Mouse (Mus musculus) midbrain, embryonic 11.5 days (tissue): ENCODE data around the gene Ints13. TPM values are rescaled to one million over a fixed set of nuclear protein-coding genes. Genes with fewer than 3 reads are reported as not detected.
A peak's percentile ranks its signal among the peaks of the same experiment; 100 is the strongest.

Experiments
- ATAC-seq: fragments of 200-750 bp; cut with Nextera tagmentation; 2 replicates; pipeline ENCODE4 v1.8.0; 2017; ENCODE audit warnings: moderate TSS enrichment, moderate library complexity; ENCODE audit not compliant: low FRiP score
- DNase-seq: peaks from one replicate; pipeline ENCODE4 v3.0.0; 2015; ENCODE audit warnings: low spot score; ENCODE audit errors: missing footprints
- H3K27ac ChIP-seq: fragments of 300-500 bp; sonication (generic); 2 replicates; pipeline ENCODE4 v1.5.1; 2014; ENCODE audit warnings: low read depth, low read length
- H3K27me3 ChIP-seq: fragments of 300-500 bp; sonication (generic); 2 replicates; pipeline ENCODE4 v1.6.1; 2014; ENCODE audit warnings: mild to moderate bottlenecking, low read length, moderate library complexity, mixed read lengths; ENCODE audit not compliant: control insufficient read depth, insufficient read depth
- H3K36me3 ChIP-seq: fragments of 300-500 bp; sonication (generic); 2 replicates; pipeline ENCODE4 v1.6.1; 2014; ENCODE audit warnings: mild to moderate bottlenecking, low read length, moderate library complexity, mixed read lengths; ENCODE audit not compliant: control insufficient read depth, insufficient read depth
- H3K4me1 ChIP-seq: fragments of 300-500 bp; sonication (generic); 2 replicates; pipeline ENCODE4 v1.6.1; 2014; ENCODE audit warnings: low read length; ENCODE audit not compliant: control insufficient read depth, insufficient read depth
- H3K4me2 ChIP-seq: fragments of 300-500 bp; sonication (generic); 2 replicates; pipeline ENCODE4 v1.6.1; 2014; ENCODE audit warnings: mild to moderate bottlenecking, moderate library complexity
- H3K4me3 ChIP-seq: fragments of 300-500 bp; sonication (generic); 2 replicates; pipeline ENCODE4 v1.5.1; 2014; ENCODE audit warnings: low read depth, low read length
- H3K9ac ChIP-seq: fragments of 300-500 bp; sonication (generic); 2 replicates; pipeline ENCODE4 v1.6.1; 2014; ENCODE audit warnings: low read length
- H3K9me3 ChIP-seq: fragments of 300-500 bp; sonication (generic); 2 replicates; pipeline ENCODE4 v1.6.1; 2016; ENCODE audit warnings: low read length; ENCODE audit not compliant: control insufficient read depth
- WGBS: fragments of 180-500 bp; shearing (Covaris S2); extraction: QIAGEN DNeasy Blood & Tissue Kit; methylation state at CpG from one replicate; pipeline ENCODE4 v1.1.7; 2014; 5-methylcytosine and 5-hydroxymethylcytosine counted together
- polyA plus RNA-seq: library from polyadenylated mRNA; unstranded; fragments of >200 nt; fragmentation: Nextera tagmentation; extraction: Ambion mirVana; gene quantifications from 2 replicates; pipeline ENCODE4 v1.2.1, GENCODE M21; 2014

The Ints13 gene
- polyA plus RNA-seq, 1 experiment from 2014 or later, result 101 TPM

DNA sequence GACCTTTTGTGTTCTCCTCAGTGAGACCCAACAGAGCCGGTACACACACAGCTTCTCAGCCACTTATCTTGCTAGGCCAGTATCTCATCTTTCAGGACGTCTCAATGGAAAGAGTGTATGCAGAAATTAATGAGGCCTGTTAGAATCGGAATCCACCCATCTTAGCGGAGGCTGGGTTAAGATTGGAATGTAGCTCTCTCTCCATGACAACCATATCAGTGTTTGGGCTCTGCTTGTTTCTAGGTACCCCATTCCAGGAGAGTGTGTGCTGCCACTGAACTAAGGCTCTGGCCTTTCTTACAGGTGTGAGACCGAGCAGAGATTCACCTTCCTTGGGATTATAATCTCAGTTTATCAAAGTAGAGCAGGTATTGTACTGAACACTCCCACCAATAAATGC is 63.7 kb downstream of the Ints13 start:
- 72% methylated on average over 5 of the region's 5 CpGs for WGBS
- no peaks in the 10 kb centered on the region for H3K4me1 ChIP-seq
- no peak overlapping the region for H3K4me3 ChIP-seq
- no peak for ATAC-seq
- H3K9ac ChIP-seq, result no peak overlapping the region
- no peaks in the 10 kb centered on the region for H3K36me3 ChIP-seq
- no peaks in the 10 kb centered on the region for H3K27me3 ChIP-seq
- no peak overlapping the region for H3K4me2 ChIP-seq
- H3K9me3 ChIP-seq, result no peaks in the 10 kb centered on the region
- no peak for DNase-seq
- H3K27ac ChIP-seq, result no peak overlapping the region

DNA sequence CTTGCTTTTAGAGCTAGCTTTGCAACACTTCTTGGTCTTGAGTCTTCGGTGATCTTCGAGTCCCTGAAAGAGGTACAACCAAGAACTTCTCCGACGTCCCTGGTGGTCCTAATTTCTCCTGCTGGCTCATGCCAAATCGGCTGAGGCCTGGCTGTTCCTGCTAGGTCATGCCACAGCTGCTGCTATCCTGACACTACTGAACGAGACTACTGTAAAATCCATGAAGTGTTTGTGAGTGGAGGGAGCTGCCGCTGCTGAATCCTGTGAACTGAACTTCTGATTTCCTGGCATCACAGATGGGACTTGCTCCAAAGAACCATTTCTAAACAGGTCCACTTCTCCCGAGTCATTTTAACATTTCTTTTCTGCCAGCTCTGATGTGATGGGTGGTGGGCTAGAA is 64.3 kb downstream of the Ints13 start:
- Histone ChIP-seq H3K9me3 (no peaks in the 10 kb centered on the region), H3K27ac (no peak overlapping the region), H3K9ac (no peak overlapping the region), H3K4me1 (no peaks in the 10 kb centered on the region), H3K4me2 (no peak overlapping the region), H3K27me3 (no peaks in the 10 kb centered on the region), H3K36me3 (no peaks in the 10 kb centered on the region), H3K4me3 (no peak overlapping the region)
- WGBS, result 91% methylated on average over 8 of the region's 8 CpGs
- no peak for DNase-seq
- ATAC-seq, result no peak

DNA sequence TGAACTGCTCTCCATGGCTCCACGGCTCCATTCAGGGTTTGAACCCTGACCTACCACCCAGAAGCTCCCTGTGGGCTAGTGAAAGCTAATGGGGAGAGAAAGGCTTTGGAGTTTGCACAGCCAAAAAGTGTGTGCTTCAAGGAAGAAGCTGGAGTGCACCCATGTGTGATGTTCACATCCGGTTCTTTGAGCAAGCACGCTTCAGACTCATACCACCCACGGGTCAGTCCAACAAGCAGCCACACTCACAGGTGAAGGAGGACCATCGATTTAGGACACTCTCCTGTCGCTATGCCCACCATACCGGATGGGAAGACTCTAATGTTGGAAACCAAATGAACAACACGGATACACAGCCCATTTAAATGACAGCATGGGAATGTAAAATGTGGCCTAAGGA is 66.1 kb downstream of the Ints13 start:
- no peak overlapping the region for H3K4me2 ChIP-seq
- no peaks in the 10 kb centered on the region for H3K4me1 ChIP-seq
- DNase-seq (peak; percentile 44), ATAC-seq (no peak)
- no peaks in the 10 kb centered on the region for H3K9me3 ChIP-seq
- no peak overlapping the region for H3K27ac ChIP-seq
- 86% methylated on average over 8 of the region's 8 CpGs for WGBS
- H3K36me3 ChIP-seq, result no peaks in the 10 kb centered on the region
- no peak overlapping the region for H3K4me3 ChIP-seq
- no peaks in the 10 kb centered on the region for H3K27me3 ChIP-seq
- H3K9ac ChIP-seq, result no peak overlapping the region

DNA sequence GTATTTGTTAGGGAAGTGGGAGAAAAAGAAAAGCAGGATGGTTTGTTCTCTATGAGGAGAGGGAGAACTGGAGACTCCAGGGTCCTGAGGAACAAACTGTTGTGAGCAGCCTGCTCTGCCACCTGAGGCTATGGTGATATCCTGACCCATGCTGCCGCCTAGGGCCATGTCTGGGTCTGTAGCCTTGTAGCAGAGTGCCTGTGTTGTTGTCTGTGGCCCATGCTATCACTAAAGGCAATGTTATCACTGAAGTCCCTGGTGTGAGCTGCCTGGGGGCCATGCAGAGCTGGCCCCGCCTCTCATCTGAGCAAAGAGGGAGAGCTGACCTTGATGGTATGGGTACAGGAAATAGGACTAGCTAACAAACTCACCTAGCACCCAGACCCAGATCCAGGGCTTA is 67.7 kb downstream of the Ints13 start:
- ATAC-seq, result no peak

DNA sequence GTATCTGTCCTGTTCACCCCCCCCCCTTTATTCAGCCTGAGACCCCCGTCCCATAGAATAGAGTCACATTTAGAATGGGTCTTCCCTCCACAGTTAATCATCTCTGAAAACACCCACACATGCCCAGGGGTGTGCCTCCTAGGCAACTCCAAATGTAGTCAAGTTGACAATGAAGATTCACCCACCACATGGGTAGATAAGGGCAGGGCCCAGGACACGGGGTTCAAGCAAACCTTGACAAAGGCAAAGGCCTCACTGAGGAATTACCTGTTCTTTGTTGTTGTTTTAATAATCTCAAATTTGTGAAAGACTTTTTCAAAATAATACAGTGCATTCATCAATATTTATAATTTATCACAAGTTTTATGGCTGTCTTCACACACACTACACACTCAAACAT is 73.2 kb downstream of the Ints13 start:
- H3K27ac ChIP-seq, result no peak overlapping the region
- no peak overlapping the region for H3K4me3 ChIP-seq
- no peak overlapping the region for H3K4me2 ChIP-seq
- no peak overlapping the region for H3K9ac ChIP-seq
- peaks cover 7% of the 10 kb centered on the region; the same call in 1 of the 2 replicates for H3K27me3 ChIP-seq
- 91% methylated on average over 2 of the region's 2 CpGs for WGBS
- DNase-seq (no peak), ATAC-seq (no peak)
- no peaks in the 10 kb centered on the region; the same call in 1 of the 2 replicates for H3K4me1 ChIP-seq
- no peaks in the 10 kb centered on the region for H3K9me3 ChIP-seq
- no peaks in the 10 kb centered on the region for H3K36me3 ChIP-seq

More for the DNA sequence above, 67.7 kb downstream of the Ints13 start:
- Histone ChIP-seq H3K4me3 (no peak overlapping the region), H3K4me2 (no peak overlapping the region), H3K27ac (no peak overlapping the region), H3K9me3 (no peaks in the 10 kb centered on the region), H3K36me3 (no peaks in the 10 kb centered on the region), H3K27me3 (no peaks in the 10 kb centered on the region), H3K9ac (no peak overlapping the region), H3K4me1 (no peaks in the 10 kb centered on the region)
- WGBS, result 79% methylated on average over 2 of the region's 2 CpGs
- no peak for DNase-seq

DNA sequence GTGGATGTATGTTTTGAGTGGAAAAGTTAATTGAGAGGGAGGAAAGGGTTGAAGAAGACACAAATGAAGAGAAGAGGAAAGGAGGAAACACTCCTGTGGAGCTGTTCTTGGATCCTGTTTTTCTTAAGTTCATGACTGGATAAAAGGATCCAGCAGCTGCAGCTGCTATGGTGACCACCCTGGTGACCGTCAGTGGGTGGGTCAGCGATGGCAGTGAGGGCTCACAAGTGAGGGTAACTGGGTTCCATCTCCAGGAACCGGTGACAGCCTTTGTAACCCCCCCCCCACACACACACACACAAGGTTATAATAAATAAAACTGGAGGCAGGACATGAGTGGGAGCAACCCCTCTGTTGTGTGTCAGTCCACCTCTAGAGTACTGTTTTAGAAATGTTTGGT is 74.8 kb downstream of the Ints13 start:
- no peak overlapping the region for H3K27ac ChIP-seq
- 59% methylated on average over 3 of the region's 3 CpGs for WGBS
- ATAC-seq, result no peak

DNA sequence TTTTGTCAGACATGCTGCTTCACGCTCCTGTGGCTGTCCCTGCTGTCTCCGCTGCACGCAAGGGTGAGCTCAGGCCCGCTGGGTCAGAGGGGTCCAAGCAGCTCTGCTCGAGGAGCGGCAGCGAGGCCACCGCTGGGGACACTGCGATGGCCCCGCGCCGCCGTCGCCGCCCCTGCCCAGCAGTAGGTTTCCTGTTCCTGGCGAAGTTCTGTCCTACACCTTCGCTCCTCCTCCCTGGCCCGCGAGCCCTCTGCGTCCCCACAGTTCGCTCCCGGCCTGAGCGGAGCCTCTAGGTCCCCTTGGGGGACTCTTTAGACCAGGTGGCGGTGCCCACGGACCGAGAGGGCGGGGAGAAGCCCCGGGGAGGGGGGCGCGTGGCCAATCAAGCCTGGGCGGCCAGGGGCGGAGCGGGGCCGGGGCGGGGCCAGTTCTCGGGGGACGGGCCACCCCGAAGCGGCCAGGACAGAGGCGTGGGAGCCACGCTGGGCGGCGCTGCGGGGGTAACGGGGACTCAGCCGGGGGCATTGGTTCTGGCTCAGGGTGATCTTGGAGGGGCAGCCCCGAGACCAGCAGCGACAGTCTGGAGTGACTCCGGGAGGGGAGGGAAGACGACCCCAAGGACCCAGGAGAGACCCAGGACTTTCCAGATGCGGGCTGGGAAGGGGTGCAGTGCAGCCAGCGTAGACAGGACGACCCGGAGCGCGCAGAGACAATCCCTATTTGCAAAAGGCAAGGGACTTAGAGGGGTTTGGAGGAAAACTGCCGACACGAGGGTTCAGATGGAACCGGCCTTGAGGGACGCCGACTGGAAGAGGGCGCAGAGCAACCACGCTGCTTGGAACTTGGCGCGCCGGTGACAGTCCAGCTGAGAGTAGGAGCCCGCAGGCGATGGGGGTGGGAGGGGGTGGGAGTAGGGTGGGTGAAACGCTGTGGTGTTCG is 75.5 kb downstream of the Ints13 start, which contains the start of gene Itpr2:
Itpr2 (minus strand) TSS at position 358 of the 939 bp plus-strand sequence.
- under 1% methylated on average over 70 of the region's 70 CpGs for WGBS
- peak within 1 kb of the TSS; percentile 54 for H3K9ac ChIP-seq
- no peaks in the 10 kb centered on the region for H3K36me3 ChIP-seq
- peak; percentile 97 for DNase-seq
- H3K9me3 ChIP-seq, result no peaks in the 10 kb centered on the region
- peak; percentile 96 for ATAC-seq
- no peak within 1 kb of the TSS for H3K27ac ChIP-seq
- peak within 1 kb of the TSS; percentile 69 for H3K4me3 ChIP-seq
- no peaks in the 10 kb centered on the region; the same call in 1 of the 2 replicates for H3K4me1 ChIP-seq
- H3K4me2 ChIP-seq, result peak within 1 kb of the TSS; percentile 97
- H3K27me3 ChIP-seq, result peaks cover 7% of the 10 kb centered on the region; the same call in 1 of the 2 replicates

More for the DNA sequence above, 74.8 kb downstream of the Ints13 start:
- Histone ChIP-seq H3K36me3 (no peaks in the 10 kb centered on the region), H3K4me1 (no peaks in the 10 kb centered on the region; the same call in 1 of the 2 replicates), H3K9ac (peak overlapping the region; percentile 54; the same call in 1 of the 2 replicates), H3K4me3 (peak overlapping the region; percentile 69; the same call in 1 of the 2 replicates), H3K9me3 (no peaks in the 10 kb centered on the region), H3K4me2 (peak overlapping the region; percentile 97), H3K27me3 (peaks cover 7% of the 10 kb centered on the region; the same call in 1 of the 2 replicates)
- peak; percentile 87 for DNase-seq

DNA sequence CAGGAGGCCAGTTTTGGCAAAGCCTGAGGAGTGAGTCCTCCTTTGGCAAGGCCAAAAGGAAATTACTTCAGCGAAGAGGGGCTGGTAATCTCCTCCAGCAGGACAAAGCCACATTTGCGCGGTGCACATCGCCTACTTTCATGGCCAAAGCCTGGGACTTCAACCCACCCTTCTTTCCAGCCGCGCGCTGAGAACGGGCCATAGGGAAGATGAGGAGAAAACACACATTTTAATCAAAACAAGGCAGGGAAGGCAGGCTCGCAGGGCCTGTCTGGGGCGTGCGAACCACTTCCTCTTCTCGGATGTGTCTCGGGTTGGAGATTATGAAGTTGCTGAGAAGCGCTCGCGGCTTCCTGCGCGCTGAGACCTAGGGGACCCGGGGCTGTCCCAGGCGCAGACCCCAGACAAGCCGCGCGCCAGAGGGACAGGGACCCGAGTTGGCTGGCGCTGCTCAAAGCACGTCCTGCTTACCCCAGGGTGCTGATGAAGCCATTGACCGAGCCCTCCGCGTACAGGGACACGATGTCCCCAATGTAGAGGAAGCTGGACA is 76.2 kb downstream of the Ints13 start:
- Histone ChIP-seq H3K4me2 (peak overlapping the region; percentile 97), H3K4me3 (peak overlapping the region; percentile 69), H3K9ac (peak overlapping the region; percentile 54; the same call in 1 of the 2 replicates), H3K9me3 (no peaks in the 10 kb centered on the region), H3K36me3 (no peaks in the 10 kb centered on the region), H3K27ac (no peak overlapping the region), H3K27me3 (peaks cover 7% of the 10 kb centered on the region; the same call in 1 of the 2 replicates), H3K4me1 (no peaks in the 10 kb centered on the region; the same call in 1 of the 2 replicates)
- WGBS, result 1% methylated on average over 30 of the region's 30 CpGs
- DNase-seq (no peak), ATAC-seq (peak; percentile 64)

DNA sequence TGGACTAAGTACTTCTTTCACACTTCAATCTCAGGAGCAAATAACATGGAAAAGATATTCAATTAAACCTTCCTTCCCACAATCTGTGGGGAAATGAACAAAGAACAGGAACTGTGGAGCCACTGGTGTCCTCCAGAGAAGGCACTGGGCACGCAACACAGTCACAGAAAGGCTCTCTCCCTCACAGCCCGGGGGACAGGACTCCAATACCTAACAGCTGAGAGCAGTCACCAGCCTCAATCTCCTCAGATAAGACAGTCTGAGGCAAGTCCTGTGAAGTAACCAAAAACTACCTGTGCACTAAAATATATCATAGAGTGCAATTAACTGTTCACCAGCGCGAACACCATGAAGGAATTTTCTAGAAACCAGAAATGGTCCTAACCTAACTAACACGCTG is 76.9 kb downstream of the Ints13 start:
- no peaks in the 10 kb centered on the region; the same call in 1 of the 2 replicates for H3K4me1 ChIP-seq
- H3K9ac ChIP-seq, result no peak overlapping the region
- DNase-seq (no peak), ATAC-seq (no peak)
- H3K36me3 ChIP-seq, result no peaks in the 10 kb centered on the region
- WGBS, result 78% methylated on average over 5 of the region's 5 CpGs
- no peaks in the 10 kb centered on the region for H3K9me3 ChIP-seq
- peaks cover 7% of the 10 kb centered on the region; the same call in 1 of the 2 replicates for H3K27me3 ChIP-seq
- H3K27ac ChIP-seq, result no peak overlapping the region
- peak overlapping the region; percentile 97; the same call in 1 of the 2 replicates for H3K4me2 ChIP-seq
- H3K4me3 ChIP-seq, result no peak overlapping the region
